Mouse (Mus musculus) cerebellum, adult 11-12 months (tissue): Measurements from ENCODE around the gene Fstl1.

Source experiments
- DNase-seq: peaks from one replicate; pipeline ENCODE4 v3.0.0; 2022

Fstl1 gene

DNA sequence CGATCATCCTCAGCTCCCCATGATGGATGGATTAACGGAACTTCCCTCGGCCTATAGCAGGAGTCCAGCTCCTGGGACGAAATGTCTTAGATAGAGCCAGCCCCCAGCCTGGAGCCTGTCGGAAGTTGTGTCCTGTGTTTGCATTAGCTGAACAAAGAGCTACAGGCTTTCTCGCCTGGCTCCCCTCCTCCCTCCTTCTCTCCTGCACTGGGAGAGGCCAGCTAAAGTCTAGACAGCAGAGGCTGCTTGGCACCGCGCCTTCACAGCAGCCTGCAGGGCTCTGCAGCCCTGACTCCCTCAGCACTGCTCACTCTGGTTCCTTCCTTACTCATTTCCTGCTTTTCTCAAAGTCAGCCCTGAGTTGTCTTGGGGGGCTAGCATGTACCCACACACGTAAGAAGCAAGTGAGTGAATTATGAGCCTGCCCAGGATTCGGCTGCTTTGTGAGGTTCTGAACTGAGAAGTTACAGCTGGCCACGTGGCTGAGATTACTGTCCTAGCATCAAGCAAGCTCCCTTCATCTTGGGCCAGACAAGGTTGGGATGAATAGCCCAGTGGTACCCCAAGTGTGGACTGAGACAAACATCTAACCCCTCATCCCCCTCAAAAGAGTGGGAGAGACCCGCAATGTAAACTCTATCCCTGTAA lies 11.8 kb downstream of the Fstl1 start:
- DNase-seq: no peak

DNA sequence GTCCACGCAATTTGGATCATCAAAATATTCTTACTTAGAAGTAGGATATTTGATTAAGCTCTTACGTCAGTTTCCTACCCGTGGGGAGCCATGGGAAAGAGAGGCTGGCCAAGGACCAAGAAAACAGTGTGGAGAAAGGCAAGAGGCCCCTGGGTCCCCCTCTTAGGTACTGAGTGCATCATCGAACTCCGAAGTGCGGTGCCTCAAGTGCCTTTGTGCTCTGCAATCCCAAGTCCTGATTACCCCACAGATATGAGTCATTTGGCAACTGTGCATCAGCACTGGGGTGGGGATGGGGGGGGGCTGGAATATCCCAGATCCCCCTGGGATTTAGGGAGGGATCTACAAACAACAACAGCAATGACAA lies 12.3 kb downstream of the Fstl1 start:
- no peak for DNase-seq

DNA sequence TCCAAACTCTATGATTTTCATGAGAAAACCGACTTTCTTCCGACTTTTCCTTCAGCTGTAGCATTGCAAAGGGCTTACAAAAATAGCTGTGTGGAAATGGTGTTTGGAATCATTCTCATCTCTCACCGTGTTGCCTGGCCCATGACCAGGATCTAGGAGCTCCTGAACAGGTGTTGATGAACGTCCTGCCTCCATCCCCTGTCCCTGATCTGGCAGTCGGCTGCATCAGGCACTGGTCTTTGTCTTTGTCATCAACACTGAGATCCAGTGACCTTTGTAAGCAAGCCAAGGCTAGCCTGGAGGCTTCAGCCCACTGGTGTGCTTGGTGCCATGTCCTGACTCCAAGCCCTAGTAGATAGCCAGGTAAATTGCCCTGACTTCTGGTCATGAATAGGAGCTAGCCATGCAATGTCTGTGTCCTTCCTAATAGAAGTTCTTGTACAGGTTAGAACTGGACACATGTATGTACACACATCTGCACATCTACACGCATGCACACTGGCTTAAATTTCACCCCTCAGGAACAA lies 12.8 kb downstream of the Fstl1 start:
- DNase-seq: peak; percentile 49

DNA sequence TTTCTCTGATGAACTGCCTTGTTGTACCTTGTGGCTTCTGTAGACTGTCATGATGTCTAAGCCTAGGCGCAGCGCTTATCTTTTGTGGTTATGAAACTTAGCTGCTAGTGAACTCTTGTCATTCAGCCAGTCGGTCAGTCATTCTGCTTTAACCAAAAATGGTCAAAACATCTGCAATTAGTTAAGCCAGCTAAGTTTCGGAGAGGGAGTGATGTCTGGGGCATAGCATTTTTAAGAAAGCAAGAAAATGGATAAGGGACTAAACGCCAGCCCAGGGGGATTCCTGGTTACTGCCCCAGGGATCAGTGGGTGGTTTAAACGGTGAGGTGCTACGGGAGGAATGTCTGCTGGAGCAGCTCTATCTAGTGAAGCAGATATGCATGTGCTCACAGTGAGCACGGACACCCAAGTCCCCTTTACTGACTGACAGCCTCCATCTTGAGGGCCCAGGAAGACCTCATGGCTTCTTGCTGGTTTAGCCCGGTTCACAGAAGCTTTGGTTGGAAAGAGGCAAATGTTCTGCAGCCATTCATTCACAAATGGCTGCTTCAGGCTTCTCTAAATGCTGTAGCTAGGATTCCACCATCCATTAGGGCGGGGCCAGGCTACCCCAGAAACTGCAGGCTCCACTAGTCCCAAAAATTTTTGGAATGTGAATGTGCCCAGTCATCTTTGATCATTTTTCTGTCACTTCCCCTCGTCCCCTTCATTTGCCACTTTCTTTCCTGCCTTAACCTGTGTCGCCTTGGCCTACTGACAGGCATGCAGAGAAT lies 13.5 kb downstream of the Fstl1 start:
- DNase-seq: no peak

DNA sequence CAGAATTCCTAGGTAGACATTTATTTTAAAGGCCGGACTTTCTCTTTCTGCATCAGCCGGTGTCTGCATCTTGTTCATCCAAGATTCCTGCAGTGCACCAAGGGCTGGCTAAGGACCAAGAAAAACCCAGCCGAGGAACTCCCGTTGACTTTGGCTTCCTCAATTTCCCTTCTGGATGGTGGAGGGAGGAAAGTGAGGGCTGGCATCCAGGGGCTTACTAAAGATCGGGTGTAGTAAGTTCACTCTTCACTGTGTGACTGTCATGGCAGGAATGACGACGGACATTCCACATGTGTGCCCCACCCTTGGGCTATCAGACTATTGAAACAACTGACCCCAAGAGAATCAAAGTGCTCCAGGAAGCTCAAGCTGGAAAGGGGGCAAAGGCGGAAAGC lies 14.1 kb downstream of the Fstl1 start:
- no peak for DNase-seq

DNA sequence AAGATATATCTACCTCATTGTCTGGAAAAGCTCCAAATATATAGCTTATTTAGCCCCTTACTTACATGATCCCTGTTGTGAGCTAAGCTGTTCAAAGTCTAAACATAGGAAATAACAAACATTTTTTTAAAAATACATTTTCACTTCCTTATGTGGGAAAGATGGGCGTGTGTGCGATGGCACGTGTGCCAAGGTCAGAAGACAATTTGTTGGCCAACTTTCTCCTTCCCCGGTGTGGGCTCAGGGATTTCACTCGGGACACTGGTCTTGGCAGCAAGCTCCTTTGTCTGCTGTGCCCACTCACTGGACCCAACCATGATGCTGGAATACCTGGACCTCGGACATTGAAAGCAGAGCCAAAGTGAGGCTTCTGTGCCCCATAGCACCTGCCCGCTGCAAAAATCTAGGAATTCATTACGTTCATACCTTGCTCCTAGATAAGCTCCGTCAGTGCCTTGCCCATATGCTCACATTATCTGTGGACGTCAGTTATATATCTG lies 19.0 kb downstream of the Fstl1 start:
- DNase-seq: no peak

DNA sequence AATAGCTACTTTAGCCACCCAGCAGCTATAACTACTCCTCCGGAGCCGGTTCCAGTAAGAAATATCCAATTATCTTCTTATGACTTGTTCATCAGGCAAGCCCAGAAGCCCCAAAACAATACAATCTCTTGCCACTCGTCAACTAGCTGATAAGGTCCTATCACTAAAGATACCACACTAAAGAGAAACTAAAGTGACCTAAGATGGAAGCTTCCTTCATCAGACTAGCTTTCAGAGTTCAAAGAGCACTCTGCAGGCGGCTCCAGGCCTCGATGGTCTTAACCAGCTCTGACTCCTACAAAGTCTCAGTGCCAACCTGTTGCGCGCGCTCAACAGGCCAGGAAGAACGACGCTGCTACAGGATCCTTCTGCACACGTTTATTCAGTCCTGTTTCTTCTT lies 19.6 kb downstream of the Fstl1 start:
- no peak for DNase-seq

DNA sequence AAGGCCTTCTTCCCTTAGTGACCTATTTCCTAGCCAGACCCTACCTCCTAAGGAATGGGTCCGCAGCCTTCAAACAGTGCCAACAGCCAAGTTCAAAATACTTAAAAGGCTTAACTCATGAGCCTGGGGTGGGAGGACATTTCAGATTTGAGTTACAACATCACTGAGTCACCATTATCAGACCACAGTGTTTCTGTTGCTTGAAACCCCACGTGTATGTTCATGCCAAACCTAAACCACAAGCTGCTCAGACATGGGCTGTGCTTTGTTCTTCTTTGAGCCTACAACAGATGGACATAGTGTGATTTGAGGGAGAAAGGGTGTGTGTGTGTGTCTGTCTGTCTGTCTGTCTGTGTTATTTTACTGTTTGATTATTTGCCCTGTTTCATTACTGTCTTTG lies 24.4 kb downstream of the Fstl1 start:
- DNase-seq: no peak

DNA sequence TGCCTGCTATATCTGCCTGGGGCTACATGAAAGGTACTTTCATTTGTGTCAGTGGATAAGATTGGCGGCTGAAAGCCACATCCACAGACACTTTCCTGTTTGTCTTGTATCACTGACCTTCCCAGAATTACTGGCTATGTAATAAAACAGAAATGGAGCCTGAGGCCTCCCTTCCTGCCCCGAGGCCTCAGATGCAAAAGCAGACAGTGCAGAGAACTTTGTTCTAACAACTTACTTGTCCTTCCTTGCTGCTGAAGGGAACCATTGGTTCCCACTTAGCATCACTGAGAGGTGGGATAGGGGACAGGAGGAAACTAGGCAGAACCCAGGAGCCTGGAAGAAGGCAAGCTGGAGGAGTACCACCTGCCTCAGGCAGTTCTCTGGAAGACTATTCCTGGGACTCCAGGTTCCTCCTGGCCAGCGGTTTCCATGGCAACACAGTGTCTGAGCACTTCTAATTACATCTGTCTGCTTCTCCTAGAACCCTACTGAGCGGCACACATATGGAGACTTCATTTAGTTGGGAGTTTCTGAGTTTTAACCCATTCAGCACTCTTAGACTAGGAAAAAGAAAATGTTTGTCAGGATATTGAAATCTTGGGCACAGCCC lies 26.1 kb downstream of the Fstl1 start:
- DNase-seq: no peak

DNA sequence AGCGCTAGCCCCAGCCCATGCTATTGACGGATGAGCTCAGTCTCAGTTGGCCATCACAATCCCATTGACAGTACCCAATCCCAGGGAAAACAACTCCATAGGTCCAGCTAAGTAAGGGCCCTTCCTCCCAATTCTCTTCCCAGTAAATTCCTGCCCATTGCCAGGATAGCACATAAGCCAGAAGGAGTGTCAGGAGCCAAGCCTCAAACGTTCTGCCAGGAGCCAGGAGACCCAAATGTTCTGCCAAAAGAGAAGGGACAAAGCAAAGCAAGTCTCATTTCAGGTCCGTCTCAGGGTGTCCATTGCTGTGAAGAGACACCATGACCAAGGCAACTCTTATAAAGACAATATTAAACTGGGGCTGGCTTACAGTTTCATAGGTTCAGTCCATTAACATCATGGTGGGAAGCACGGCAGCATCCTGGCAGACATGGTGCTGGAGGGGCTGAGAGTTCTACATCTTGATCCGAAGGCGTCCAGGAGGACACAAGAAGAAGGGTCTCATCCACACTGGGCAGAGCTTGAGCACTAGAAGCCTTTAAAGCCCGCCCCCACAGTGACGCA lies 26.8 kb downstream of the Fstl1 start:
- peak; percentile 40 for DNase-seq

DNA sequence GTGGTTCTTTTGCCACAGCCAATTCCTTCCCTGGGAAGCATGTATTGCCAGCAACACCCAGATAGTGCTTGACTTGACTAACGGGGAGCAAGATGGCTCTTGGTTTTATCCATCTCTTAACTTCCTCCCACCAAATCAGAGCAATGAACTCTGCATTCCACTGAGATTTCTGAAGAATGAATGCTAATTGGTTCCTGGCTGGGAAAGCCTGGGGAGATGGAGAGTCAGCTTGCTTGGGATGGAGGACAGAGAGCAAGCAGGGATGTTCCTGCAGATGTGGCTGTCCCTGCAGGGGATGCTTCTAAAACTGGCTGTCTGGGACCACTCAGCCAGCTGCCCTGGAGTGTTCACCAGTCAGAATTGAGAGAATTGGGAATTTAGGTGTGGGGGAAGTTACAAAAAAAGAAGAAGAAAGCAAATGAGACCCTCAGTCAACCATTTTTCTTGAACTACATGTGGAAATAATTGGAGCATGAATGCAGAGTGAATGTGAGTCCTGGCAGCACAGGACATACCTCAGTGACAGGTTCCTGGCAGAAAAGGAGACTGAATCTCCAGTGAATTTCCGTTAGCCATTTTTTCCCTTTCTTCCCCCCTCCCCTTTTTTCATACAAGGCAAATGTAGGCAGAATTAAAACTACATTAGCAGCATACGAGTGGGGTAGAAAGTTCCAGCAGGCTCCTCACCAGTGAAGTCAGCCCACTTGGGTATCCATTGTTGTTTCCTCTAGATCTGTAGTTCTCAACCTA lies 29.2 kb downstream of the Fstl1 start:
- no peak for DNase-seq

DNA sequence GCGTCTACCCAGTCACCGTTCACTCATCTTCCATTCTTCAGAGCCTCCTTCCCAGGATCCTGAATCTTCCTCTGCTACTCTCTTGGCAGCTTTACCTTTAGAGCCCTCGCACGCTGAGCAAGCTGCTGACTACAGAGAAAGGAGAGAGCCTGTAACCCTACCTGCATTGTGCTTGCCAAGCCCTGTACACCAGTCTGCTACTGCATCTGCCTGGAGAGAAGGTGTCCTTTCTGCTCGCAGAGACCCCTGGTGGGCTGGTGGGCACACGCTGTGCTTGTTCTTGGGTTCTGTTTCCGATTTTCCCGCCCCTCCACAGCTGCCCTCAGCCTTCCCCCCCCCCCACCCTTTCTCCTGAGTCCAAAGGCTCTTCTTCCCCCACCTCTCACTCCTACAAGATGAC lies 30.6 kb downstream of the Fstl1 start:
- DNase-seq: no peak

DNA sequence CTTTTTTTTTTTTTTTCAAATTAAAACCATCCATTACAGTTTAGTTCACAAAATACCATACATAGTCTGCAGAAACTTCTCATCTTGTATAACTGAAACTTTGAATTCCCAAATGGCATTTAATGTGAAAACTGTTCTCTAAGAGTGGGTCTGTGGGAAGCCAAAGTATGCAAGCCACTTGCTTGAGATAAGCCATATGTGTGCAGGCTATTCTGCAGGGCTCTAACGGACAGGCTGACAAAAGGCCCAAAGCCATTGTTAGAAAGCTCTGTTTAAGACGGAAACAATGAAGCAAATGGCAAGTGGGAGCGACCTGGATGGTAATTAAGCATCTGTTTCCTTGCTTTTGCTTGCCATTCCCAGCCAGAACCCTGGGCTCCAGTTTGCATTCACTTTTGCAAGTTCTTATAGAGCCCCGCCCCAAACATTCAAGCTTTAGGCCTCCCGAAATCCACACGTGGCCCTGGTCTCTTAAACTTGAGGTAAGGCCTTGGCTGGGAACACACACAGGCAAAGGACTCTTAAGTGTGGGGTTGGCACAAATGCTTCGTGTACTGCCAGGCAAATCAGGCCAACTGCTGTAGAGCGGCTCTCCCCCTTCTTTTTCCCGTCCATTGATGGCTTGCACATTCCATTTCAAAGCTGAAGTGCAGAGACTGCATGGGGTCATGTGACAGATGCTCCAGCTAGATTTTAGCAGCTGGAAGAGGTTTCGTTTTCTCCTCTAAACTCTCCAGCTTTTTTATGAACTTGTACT lies 32.4 kb downstream of the Fstl1 start:
- no peak for DNase-seq

DNA sequence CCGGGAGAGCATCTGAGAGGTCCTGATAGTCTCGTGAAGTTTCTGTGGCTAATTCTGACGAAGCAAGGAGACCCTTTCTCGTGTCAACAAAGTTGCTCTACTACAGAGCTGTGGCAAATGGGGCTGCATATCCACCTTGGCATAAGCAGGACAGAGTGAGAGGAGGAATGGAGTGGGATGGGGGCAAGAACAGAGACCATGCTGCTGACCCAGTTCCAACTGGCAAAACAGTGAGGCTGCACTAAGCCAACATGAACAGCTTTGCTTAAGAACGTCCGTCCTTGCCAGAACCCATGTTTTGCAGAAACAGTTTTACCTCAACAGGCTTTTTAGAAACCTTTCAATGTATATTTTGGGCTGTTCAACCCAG lies 32.9 kb downstream of the Fstl1 start:
- DNase-seq: no peak

DNA sequence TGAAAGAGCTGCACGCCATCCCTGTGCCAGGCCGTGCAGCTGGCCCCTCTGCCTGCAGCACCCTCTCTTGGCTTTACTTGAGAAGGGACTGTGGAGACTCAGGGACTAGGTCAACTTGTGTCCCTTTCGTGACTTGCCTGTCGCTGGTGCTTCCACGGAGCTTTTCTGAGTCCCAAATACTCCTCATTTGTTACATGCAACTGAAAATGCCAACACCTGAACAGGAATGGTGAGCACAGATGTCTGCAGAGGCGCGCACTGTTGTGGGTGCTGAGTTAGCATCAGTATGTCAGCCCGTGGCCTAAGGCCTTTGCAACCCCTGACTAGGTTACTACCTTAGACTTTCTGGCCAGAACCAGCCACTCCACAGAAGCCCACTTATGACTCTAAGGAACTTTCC lies 35.2 kb downstream of the Fstl1 start:
- DNase-seq: peak; percentile 37

DNA sequence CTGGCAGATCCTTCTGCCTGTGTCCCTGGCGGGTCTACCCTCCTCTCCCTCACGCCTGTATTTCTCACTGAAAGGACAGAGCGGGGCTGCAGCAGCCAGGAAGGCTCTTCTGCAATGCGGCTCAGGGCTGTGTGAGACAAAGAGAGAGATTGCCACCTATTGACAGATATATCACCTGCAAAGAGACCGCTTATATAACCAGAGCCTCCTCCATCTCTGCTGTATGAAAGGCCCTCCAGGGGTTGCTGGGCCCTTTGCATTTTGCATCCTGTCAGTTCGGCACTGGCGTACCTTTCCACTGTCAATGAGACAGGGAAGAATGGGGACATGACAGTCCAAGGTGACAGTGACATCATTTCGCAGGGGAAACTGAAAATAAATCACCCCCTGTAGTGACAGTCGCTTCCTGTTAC lies 35.8 kb downstream of the Fstl1 start:
- DNase-seq: peak; percentile 84

DNA sequence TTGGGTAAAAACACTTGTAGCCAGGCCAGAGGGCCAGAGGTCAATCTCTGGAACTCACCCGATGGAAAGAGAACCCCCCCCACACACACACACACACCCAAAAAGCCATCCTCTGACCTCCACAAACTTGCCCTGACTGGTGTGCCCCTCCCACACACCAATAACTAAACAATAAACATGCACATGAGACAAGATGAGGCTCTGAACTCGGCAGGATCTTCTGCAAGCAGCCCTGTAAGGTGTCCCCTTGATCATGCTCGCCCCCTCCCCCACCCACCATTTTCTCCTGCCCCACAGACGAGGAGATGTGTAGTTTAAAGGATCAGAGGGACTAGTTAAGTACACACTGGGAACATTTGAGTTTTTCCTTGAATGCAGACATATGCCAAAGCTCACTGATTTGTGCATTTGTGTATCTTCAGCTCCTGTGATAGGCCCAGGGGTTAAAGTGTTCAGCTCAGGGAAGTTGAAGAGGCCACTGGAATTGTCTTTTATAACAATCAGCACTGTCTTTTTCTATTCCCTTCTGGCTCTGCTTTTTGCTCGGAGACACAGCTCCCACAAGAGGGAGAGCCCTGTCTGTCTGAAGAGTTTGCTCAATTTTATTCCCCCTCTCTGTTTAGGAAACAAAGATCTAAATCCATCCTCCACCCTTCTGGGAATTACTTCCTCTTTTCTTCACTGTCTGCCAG lies 37.2 kb downstream of the Fstl1 start:
- no peak for DNase-seq

DNA sequence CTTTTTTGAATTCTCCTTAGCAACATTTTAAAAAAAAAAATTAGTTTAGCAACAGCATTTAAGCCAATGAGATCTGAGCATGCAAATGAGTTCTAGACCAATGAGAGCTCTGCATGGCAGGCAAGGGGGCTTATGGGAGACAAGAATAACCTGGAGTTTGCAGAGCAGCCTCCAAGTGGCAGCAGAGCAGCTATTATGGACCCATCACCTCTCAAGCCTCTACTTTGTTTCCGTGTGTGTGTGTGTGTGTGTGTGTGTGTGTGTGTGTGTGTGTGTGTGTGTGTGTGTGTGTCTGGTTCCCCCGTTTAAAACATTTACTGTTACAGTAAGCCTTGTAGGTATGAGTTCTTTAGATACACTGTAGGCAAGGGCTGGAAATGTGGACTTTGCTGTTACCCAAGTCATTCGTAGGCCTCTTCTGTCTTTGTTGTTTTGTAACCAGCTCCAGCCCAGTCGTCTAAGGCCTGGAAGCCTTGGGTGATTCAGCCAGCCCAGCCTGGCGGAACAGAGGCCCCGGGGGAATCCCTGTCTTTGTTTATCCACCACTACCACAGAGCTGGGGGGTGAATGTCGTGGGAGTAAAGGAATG lies 37.8 kb downstream of the Fstl1 start:
- DNase-seq: peak; percentile 47

DNA sequence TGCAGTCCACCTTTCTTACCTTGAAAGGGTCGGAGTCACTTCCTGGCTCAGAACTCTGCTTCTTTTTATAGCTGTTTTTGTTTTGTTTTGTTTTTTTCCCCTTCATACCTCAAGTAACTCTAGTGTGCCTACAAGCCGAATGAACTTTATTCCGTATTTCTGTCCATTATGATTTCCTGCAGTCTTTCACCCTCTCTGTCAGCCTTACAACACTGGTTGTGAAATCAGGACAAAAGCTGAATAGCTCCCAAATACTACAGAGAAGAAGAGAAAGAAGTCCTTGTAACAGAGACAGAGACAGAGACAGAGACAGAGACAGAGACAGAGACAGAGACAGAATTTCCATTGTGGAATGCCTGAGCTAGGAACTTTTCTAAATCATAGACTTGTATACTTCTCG lies 41.3 kb downstream of the Fstl1 start:
- no peak for DNase-seq

DNA sequence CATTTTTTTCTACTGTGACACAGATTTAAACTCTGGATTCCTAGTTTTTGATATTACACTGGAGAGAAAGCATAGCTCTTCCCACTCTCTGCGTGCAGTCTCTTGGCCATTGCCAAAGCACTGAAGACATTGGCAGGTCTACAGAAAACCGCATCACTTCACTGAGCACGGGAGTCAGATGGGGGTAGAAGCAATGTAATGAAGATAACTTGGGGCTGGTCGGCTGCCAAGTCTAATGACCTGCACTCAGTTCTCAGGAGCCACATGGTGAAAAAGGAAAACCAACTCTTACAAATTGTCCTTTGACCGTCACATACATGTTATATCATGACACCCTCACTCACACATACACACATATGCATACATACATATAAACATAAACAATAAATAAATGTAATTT lies 47.3 kb downstream of the Fstl1 start:
- DNase-seq: peak; percentile 77
